Mouse (Mus musculus) heart, adult 11 months (tissue): ENCODE measurements around the gene Nfatc4.

ENCODE experiments used
- DNase-seq: peaks from one replicate; pipeline ENCODE4 v3.0.0; 2022

Nfatc4 gene

GRCm38 (mm10) chr14:55854406-55855100 lies 31.6 kb downstream of the Nfatc4 start:
- no peak for DNase-seq

- DNase-seq = peak; percentile 96
Observed at GRCm38 (mm10) chr14:55855101-55855561, 32.2 kb downstream of the Nfatc4 start.

GRCm38 (mm10) chr14:55857588-55857987 lies 34.6 kb downstream of the Nfatc4 start:
- peak; percentile 92 for DNase-seq

- peak; percentile 94 for DNase-seq
Observed at GRCm38 (mm10) chr14:55862186-55862585, 39.2 kb downstream of the Nfatc4 start.

GRCm38 (mm10) chr14:55862970-55863369 lies 40.0 kb downstream of the Nfatc4 start:
- peak; percentile 92 for DNase-seq

- DNase-seq = peak; percentile 96
Observed at GRCm38 (mm10) chr14:55863773-55864172, 40.8 kb downstream of the Nfatc4 start.

- DNase-seq = peak; percentile 90
Observed at GRCm38 (mm10) chr14:55866962-55867361, 44.0 kb downstream of the Nfatc4 start.

GRCm38 (mm10) chr14:55868230-55869026 lies 45.5 kb downstream of the Nfatc4 start:
- no peak for DNase-seq

GRCm38 (mm10) chr14:55869538-55869937 lies 46.6 kb downstream of the Nfatc4 start:
- DNase-seq = no peak

GRCm38 (mm10) chr14:55872039-55872438 lies 49.1 kb downstream of the Nfatc4 start:
- DNase-seq = peak; percentile 90

GRCm38 (mm10) chr14:55872551-55872950 lies 49.6 kb downstream of the Nfatc4 start:
- DNase-seq = no peak

- peak; percentile 90 for DNase-seq
Observed at GRCm38 (mm10) chr14:55873242-55873713, 50.3 kb downstream of the Nfatc4 start.

- DNase-seq = peak; percentile 96
Observed at GRCm38 (mm10) chr14:55873714-55874683, 51.1 kb downstream of the Nfatc4 start.

- peak; percentile 89 for DNase-seq
Observed at GRCm38 (mm10) chr14:55877469-55878315, 54.7 kb downstream of the Nfatc4 start.

GRCm38 (mm10) chr14:55878316-55878940 lies 55.5 kb downstream of the Nfatc4 start:
- peak; percentile 87 for DNase-seq

- peak; percentile 92 for DNase-seq
Observed at GRCm38 (mm10) chr14:55879623-55880022, 56.7 kb downstream of the Nfatc4 start.

GRCm38 (mm10) chr14:55880982-55881381 lies 58.0 kb downstream of the Nfatc4 start:
- DNase-seq = no peak

- no peak for DNase-seq
Observed at GRCm38 (mm10) chr14:55882171-55882641, 59.3 kb downstream of the Nfatc4 start.

GRCm38 (mm10) chr14:55883149-55883661 lies 60.3 kb downstream of the Nfatc4 start:
- DNase-seq = peak; percentile 91
